Mouse (Mus musculus): ENCODE results near the gene Gm11559.
A peak's percentile ranks its signal among the peaks of the same experiment; 100 is the strongest.
"Not testable (repeated sequence)": the region's sequence is repeated elsewhere in the genome, so short reads cannot be mapped to it uniquely, and the experiment has no call there.

Gene Gm11559

GRCm38 (mm10) chr11:99864176-99864575, at the start of gene Gm11559:
Gene Gm11559 (plus strand): TSS chr11:99864476.
- DNase-seq (ENCODE audit: low spot score in 2 of 2), result not testable (repeated sequence)

DNA sequence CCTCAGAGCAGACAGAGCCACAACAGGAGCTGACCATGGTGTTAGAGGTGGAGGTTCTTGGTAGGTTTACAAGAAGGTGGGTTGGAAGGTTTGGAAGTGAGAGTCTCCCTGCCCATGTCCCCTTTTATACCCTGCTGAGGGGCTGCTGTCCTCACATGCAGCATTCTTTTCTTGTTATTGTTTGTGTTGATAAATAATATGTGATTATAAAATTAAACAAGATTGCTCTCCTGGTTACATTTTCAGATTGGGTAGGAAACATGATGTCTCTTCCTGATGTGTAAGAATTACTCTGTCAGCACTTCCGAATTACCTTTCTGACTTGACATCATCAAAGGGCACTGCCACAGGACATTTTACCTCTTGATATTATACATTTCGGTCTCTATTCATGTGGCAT, 48.7 kb upstream of the Gm11559 start, which contains the start of gene Gm11564:
Gm11564 (minus strand) TSS at position 101 of the 400 bp plus-strand sequence.
- DNase-seq (ENCODE audit: low spot score in 2 of 2), result not testable (repeated sequence)

- no peak for DNase-seq (ENCODE audit: low spot score in 2 of 2)
Observed at GRCm38 (mm10) chr11:99837966-99838365, 26.3 kb upstream of the Gm11559 start, which contains the start of gene 2300003K06Rik. Gene 2300003K06Rik (minus strand): TSS chr11:99838066.

- DNase-seq (ENCODE audit: low spot score in 2 of 2), result no peak
Observed at GRCm38 (mm10) chr11:99842185-99842584, 22.1 kb upstream of the Gm11559 start.

GRCm38 (mm10) chr11:99846746-99847145, 17.5 kb upstream of the Gm11559 start:
- no peak for DNase-seq (ENCODE audit: low spot score in 2 of 2)

DNA sequence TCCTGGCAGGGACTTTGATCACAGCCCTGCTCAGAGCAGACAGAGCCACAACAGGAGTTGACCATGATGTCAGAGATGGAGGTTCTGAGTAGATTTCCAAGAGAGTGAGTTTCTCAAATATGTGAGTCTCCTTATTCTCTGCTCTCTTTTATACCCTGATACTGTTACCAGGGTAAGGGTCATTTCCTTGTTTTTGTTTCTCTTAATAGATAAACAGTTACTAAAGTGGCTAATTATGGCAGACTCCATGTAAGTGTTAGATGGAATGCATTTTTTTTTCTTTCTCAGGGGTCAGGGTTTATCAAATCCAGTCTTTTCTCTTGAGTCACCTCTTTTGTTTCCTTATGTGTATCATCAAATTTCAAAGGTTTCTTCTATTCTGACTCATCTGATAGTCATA, 12.8 kb upstream of the Gm11559 start, which contains the start of gene Krtap4-16:
Krtap4-16 (minus strand) TSS at position 101 of the 400 bp plus-strand sequence.
- no peak for DNase-seq (ENCODE audit: low spot score in 2 of 2)

GRCm38 (mm10) chr11:99854121-99854520, 10.2 kb upstream of the Gm11559 start:
- DNase-seq (ENCODE audit: low spot score in 2 of 2), result no peak

- DNase-seq (ENCODE audit: low spot score in 2 of 2), result no peak
Observed at GRCm38 (mm10) chr11:99857617-99858016, 6.7 kb upstream of the Gm11559 start, which contains the start of gene Gm11568. Gene Gm11568 (plus strand): TSS chr11:99857917.

DNA sequence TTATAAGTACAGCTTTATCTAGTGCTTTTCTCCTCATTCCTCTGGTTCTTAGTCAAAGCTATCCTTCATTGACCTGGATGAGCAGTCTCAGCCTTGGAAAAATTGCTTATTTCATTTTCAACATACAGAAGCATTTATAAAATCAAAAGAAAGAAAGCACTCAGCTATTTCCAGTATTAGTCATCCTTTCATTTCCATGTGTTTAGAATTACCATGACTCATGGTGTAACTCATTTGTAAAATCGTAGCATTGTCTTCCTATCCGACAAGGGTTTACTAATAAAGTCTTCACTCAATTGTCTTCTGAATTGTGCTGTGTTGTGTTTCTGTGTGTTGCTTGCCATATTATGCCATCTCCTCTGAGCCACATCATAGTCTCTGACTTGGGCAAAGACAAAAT, 5.5 kb upstream of the Gm11559 start:
- peak in 1 of 2 experiments; percentile 1 for DNase-seq (ENCODE audit: low spot score in 2 of 2)

DNA sequence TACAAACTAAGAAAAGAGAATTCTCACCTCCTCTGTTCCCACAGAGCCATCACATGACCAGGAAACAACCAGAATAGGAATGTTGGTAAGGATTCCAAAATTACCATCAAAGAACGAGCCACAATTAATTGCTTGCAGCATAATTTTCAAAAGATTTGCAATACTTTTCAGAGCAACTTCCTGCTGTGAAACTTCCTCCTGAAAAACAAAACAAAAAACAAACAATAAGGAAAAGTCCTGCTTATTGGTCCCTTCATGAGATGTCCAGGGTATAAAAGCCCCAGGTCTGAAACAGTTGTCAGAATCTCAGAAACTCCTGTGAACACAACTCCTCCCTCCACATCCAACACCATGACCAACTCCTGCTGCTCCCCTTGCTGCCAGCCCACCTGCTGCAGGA, 8.8 kb downstream of the Gm11559 start, which contains the start of gene Krtap9-1:
Krtap9-1 (plus strand) TSS at position 301 of the 400 bp plus-strand sequence.
- DNase-seq (ENCODE audit: low spot score in 2 of 2), result not testable (repeated sequence)

DNA sequence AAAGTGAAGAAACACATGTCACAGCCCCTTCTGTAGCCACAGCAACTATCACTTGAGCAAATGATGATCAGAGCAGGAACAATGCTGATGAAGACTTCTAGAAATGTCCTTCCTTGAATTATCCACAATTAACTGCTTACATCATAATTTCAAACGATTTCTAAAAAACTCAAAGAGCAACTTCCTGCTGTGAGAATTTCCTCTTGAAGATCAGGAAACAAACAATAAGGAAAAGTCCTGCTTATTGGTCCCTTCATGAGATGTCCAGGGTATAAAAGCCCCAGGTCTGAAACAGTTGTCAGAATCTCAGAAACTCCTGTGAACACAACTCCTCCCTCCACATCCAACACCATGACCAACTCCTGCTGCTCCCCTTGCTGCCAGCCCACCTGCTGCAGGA, 14.6 kb downstream of the Gm11559 start, which contains the start of gene Gm11567:
Gm11567 (plus strand) TSS at position 301 of the 400 bp plus-strand sequence.
- not testable (repeated sequence) for DNase-seq (ENCODE audit: low spot score in 2 of 2)

GRCm38 (mm10) chr11:99907620-99908019, 43.3 kb downstream of the Gm11559 start, which contains the start of gene Krtap31-1:
Gene Krtap31-1 (plus strand): TSS chr11:99907920.
- DNase-seq (ENCODE audit: low spot score in 2 of 2), result no peak

- no peak for DNase-seq (ENCODE audit: low spot score in 2 of 2)
Observed at GRCm38 (mm10) chr11:99914451-99914850, 50.2 kb downstream of the Gm11559 start, which contains the start of gene Gm11565. Gene Gm11565 (plus strand): TSS chr11:99914751.
